Mouse (Mus musculus): ENCODE measurements around the gene Cdk2. TPM values are rescaled to one million over a fixed set of nuclear protein-coding genes. Genes with fewer than 3 reads are reported as not detected.
A peak's percentile ranks its signal among the peaks of the same experiment; 100 is the strongest.

The Cdk2 gene
- polyA plus RNA-seq (2016; fragmentation: Nextera tagmentation; extraction: Ambion mirVana): 74.5 and 75.3 TPM in 2 replicates

DNA sequence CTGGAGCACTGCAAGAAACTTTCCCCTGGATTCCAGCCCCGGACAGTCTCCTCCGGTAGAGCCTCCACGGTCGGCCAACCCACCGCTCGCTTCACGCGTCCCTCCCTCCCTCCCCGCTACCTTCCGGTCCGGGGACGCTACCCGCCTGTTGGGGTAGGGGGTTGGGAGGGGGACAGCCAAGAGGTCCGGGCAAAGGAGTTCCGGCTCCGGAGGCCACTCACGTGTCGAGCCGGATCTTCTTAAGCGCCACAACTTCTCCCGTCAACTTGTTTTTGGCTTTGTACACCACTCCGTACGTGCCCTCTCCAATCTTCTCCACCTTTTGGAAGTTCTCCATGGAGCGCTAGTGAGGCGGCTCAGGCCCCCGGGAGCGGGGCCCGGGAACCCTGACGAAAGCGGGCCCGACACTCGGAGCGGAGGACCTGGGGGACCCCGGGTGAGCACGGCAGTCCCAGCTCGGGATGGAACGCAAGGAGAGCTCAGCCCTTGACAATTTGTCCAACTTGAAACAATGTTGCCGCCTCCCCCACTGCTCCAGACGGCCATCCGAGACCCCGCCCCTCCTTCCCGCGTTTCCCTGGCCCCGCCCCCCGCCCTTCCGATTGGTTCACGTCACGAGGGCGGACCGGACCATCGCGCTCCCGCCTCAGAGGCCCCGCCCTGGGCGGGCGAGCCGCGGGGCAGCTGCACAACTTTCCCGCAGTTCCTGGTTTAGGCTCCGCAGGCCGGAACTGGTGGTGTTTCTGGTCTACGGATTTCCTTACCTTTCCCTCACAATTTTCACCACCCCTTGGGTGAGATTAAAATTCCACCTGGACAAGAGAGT is at the start of gene Cdk2:
TSS of gene Cdk2 (minus strand) at position 541 of the 826 bp plus-strand sequence.
- 1% methylated on average over 61 of the region's 62 CpGs for WGBS
- ATAC-seq (ENCODE audit: low FRiP score): peak; percentile 94
- Histone ChIP-seq H3K9me3 (replicated peaks) (no peaks in the 10 kb centered on the region), H3K4me2 (replicated peaks) (peak within 1 kb of the TSS; percentile 74), H3K27ac (peak within 1 kb of the TSS; percentile 82), H3K36me3 (peaks cover 14% of the 10 kb centered on the region), H3K4me3 (peak within 1 kb of the TSS; percentile 80), H3K4me1 (peaks cover 12% of the 10 kb centered on the region), H3K27me3 (0 out of 2 replicates have a peak, but pooled peaks cover 2% of the 10 kb centered on the region), H3K9ac (peak within 1 kb of the TSS; percentile 65)

DNA sequence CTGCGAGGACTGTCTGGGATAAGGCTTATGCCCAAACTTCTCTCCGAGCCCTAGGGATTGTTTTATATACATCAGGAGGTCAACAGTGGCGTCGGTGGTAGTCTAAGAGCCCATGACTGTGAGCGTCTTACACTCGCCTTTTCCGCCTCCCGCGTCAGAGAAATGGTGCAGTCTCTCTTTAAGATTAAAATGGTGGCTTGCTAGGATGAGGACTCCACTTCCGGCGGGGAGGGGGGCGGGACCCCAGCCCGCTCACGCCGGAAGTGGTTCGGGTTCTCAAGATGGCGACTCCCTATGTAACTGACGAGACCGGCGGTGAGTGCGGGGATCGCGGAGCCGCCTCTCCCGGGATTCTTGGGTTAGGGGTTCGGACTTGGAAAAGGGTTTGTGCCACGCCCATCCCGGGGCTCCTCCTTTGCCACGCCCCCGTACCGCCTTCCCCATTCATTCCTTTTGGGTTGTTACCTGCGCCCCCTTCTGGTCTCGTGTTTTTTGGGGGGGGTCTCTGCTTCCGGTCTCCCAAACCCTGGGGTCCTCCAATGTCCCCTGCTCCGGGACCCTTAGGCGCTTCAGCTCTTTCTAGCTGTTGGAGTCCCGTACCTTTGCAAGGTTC is 43.5 kb upstream of the Cdk2 start:
- H3K4me3 ChIP-seq: peak overlapping the region; percentile 63
- 0% methylated on average over 37 of the region's 37 CpGs for WGBS
- peak; percentile 94 for ATAC-seq (ENCODE audit: low FRiP score)
- peak overlapping the region; percentile 63 for H3K9ac ChIP-seq
- H3K36me3 ChIP-seq: peaks cover 9% of the 10 kb centered on the region
- H3K27ac ChIP-seq: peak overlapping the region; percentile 91
- peaks cover 28% of the 10 kb centered on the region for H3K27me3 ChIP-seq
- peak overlapping the region; percentile 79 for H3K4me2 ChIP-seq (replicated peaks)
- peaks cover 36% of the 10 kb centered on the region for H3K4me1 ChIP-seq
- no peaks in the 10 kb centered on the region for H3K9me3 ChIP-seq (replicated peaks)

DNA sequence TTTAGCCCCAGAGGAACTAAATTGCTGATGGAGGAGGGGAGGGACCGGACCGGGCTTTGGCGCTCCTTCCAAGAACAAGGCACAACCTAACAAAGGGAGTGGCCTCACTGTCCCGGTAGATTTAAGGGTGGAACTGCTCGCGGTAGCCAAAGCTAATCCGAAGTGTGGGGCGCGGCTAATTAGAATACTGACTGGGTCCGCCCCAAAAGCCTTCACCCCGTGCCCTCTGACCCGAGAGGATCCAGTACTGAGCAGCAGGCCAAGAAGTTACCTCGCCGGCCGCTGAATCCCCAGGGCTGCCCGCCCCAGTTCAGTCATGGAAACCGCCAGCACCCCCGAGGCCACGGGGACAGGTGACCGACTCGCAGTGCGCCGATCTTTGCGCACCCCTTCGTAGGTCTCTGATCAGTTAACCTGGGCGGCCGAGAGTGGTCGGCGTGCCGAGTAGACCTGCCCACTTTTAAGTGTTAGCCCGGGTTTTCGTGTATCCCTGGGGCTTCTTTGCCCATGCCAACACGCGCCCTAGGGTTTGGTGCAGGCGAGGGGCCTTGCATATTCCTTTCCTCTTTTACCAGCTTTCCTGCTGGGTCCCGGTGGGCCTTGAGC is 42.9 kb upstream of the Cdk2 start, which contains the start of gene Pym1:
TSS of gene Pym1 (plus strand) at position 244 of the 606 bp plus-strand sequence.
- Histone ChIP-seq H3K27me3 (peaks cover 34% of the 10 kb centered on the region), H3K36me3 (peaks cover 3% of the 10 kb centered on the region; the same call in 1 of the 2 replicates), H3K9me3 (replicated peaks) (no peaks in the 10 kb centered on the region), H3K9ac (peak within 1 kb of the TSS; percentile 63), H3K4me3 (peak within 1 kb of the TSS; percentile 63), H3K27ac (peak within 1 kb of the TSS; percentile 91), H3K4me2 (replicated peaks) (peak within 1 kb of the TSS; percentile 79), H3K4me1 (peaks cover 40% of the 10 kb centered on the region)
- peak; percentile 79 for ATAC-seq (ENCODE audit: low FRiP score)
- 0% methylated on average over 36 of the region's 36 CpGs for WGBS

DNA sequence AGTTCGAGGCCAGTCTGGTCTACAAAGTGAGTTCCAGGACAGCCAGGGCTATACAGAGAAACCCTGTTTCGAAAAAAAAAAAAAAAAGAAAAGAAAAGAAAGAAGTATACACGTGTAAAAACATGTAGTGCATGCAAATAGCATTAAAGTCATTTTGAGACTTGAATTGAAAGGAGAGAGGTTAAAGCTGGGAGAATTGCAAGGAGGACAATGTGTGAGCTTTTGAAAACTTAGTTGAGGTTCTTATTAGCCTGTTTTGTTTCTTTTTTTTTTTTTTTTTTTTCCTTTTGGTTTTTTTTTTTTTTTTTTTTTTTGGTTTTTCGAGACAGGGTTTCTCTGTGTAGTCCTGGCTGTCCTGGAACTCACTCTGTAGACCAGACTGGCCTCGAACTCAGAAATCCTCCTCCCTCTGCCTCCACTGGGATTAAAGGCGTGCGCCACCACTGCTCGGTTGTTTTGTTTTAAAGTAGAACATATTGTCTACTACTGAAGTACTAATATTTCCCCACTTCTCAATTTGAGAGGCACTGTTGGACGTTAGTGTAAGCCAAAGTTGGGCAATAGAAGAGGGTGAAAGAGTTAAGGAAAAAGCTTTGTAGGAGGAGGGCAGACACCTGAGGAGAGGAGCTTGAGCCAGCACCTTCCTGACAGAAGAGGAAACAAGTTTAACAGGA is 42.3 kb upstream of the Cdk2 start:
- peaks cover 40% of the 10 kb centered on the region for H3K27me3 ChIP-seq
- WGBS: 39% methylated on average over 8 of the region's 9 CpGs
- ATAC-seq (ENCODE audit: low FRiP score): no peak

DNA sequence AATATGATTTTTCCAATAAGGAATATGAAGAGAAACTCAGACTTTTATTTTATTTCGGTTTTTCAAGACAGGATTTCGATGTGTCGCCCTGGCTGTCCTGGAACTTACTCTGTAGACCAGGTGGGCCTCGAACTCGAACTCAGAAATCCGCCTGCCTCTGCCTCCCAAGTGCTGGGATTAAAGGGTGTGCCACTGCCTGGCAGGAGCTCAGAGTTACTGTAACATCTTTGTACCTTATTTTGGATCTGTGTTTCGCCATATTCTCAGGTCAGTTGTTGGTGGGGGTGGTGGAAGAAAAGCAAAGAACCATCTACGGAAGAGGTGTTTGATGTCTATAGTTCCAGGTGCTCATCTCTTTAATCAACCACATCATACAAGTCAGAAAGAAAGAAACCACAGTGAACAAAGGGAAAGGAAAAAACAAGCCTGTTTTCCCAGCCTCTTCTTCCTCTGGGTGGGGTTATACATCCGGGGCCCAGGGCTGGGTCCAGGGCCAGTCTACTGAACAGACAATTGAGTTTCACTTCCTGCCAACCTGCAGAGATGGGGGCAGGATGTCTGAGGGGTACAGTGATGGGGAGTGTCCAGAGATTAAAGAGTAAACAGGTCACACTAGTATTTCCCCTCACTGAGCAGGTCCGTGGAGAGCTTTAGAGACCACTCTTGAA is 41.2 kb upstream of the Cdk2 start:
- ATAC-seq (ENCODE audit: low FRiP score): no peak
- Histone ChIP-seq H3K9ac (no peak overlapping the region), H3K27me3 (peaks cover 46% of the 10 kb centered on the region), H3K4me1 (peaks cover 40% of the 10 kb centered on the region), H3K36me3 (no peaks in the 10 kb centered on the region), H3K4me3 (no peak overlapping the region), H3K9me3 (replicated peaks) (no peaks in the 10 kb centered on the region), H3K27ac (no peak overlapping the region), H3K4me2 (replicated peaks) (no peak overlapping the region)
- WGBS: 92% methylated on average over 10 of the region's 10 CpGs

More for the DNA sequence above, 42.3 kb upstream of the Cdk2 start:
- no peaks in the 10 kb centered on the region; the same call in 1 of the 2 replicates for H3K36me3 ChIP-seq
- peaks cover 40% of the 10 kb centered on the region for H3K4me1 ChIP-seq
- peak overlapping the region; percentile 63 for H3K4me3 ChIP-seq
- peak overlapping the region; percentile 79 for H3K4me2 ChIP-seq (replicated peaks)
- H3K9ac ChIP-seq: peak overlapping the region; percentile 63
- no peaks in the 10 kb centered on the region for H3K9me3 ChIP-seq (replicated peaks)
- peak overlapping the region; percentile 91 for H3K27ac ChIP-seq

DNA sequence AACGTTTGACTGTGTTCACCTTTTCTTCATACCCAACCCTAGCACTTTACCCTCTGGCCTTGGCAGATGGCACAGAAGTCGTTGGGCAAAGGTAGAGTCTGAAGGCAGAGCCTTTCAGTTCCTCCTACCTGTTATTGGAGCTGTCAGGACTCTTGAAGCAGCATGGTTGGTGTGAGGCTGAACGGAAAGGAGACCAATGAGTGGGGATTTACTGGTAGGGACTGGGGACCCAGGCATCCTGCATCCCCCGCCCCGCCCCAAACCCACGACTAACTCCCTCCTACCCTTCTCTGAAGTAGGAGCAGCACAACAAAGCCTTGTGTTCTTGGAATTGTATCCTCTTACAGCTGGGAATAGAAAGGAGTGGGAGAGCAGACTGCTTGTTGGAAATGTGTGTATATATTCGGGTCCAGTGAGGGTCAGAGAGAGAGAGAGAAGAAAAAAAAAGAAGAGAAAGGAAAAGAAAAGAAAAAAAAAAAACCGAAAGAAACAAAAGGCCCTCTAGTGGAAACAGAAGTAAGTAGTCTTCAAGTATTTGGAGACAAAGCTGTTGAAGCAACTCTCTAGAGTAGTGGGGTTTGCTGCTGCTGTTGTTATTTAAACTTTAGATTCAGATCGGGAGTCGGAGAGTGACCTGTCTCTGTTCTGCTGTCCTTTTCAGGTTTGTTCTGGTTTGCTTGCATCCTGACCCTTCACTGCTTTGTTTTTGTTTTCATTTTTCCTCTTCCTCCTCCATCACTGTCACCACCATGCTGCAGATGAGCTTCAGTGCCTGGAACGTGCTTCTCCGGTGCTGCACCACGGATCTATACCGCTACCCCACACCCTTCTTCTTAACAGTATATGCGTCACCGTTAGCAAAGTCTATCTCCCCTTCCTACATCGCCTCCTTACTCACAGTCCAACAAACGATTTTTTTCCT is 40.1 kb upstream of the Cdk2 start, which contains the start of gene Dgka:
TSS of gene Dgka (minus strand) at position 176 of the 922 bp plus-strand sequence.
- Histone ChIP-seq H3K36me3 (no peaks in the 10 kb centered on the region), H3K4me2 (replicated peaks) (peak within 1 kb of the TSS; percentile 98), H3K27me3 (peaks cover 46% of the 10 kb centered on the region), H3K9me3 (replicated peaks) (no peaks in the 10 kb centered on the region), H3K4me1 (peaks cover 35% of the 10 kb centered on the region), H3K4me3 (peak within 1 kb of the TSS; percentile 58), H3K9ac (peak within 1 kb of the TSS; percentile 77), H3K27ac (no peak within 1 kb of the TSS)
- no peak for ATAC-seq (ENCODE audit: low FRiP score)
- WGBS: 22% methylated on average over 18 of the region's 18 CpGs

DNA sequence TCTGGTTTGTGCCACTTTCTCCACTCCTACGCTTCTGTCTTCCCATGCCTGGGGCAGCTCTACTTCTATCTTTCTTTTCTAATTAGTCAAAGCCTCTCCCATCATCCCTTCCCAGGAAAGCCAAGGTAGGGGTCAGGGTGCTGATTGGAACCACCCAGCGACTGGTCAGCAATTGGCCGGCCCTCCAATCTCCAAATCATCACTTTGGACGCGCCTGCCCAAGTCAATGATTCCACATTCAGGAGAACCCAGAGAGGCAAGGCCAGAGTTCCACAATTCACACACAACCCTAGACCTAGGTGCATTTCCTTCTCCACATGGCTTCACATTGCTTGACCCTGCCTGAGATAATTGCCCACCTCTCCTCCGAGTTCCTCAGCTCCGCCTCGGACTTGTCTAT is 39.4 kb upstream of the Cdk2 start:
- 18% methylated on average over 8 of the region's 8 CpGs for WGBS
- Histone ChIP-seq H3K9ac (peak overlapping the region; percentile 77), H3K4me1 (peaks cover 28% of the 10 kb centered on the region), H3K9me3 (replicated peaks) (no peaks in the 10 kb centered on the region), H3K4me2 (replicated peaks) (peak overlapping the region; percentile 98), H3K36me3 (no peaks in the 10 kb centered on the region), H3K27me3 (peaks cover 46% of the 10 kb centered on the region), H3K4me3 (peak overlapping the region; percentile 58), H3K27ac (no peak overlapping the region)
- ATAC-seq (ENCODE audit: low FRiP score): no peak

DNA sequence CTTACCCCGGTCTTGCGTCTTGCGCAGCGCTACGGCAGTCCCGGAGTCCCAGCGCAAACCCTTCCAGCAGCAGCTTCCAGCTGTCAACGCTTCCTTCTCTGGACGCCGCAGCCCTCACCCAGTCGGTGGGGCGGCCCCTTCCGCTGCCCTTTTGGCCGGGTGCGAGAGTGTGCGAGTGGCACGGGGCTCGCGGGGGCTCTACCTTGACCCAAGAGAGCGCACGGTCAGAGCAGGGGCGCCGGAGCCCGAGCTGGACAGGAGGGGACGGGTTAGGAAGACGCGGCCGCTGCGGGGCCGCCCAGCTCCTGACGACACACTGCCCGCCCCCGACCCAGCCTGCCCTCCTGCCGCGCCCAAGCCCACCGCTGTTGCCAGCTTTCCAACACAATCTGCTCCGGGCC is 39.0 kb upstream of the Cdk2 start:
- H3K9me3 ChIP-seq (replicated peaks): no peaks in the 10 kb centered on the region
- 0 out of 2 replicates have a peak, but pooled peaks have one; percentile 11 for ATAC-seq (ENCODE audit: low FRiP score)
- peak overlapping the region; percentile 98 for H3K4me2 ChIP-seq (replicated peaks)
- under 1% methylated on average over 33 of the region's 37 CpGs for WGBS
- peaks cover 26% of the 10 kb centered on the region for H3K4me1 ChIP-seq
- H3K27ac ChIP-seq: no peak overlapping the region
- H3K9ac ChIP-seq: peak overlapping the region; percentile 77
- H3K36me3 ChIP-seq: no peaks in the 10 kb centered on the region
- H3K4me3 ChIP-seq: peak overlapping the region; percentile 58
- peaks cover 46% of the 10 kb centered on the region for H3K27me3 ChIP-seq

DNA sequence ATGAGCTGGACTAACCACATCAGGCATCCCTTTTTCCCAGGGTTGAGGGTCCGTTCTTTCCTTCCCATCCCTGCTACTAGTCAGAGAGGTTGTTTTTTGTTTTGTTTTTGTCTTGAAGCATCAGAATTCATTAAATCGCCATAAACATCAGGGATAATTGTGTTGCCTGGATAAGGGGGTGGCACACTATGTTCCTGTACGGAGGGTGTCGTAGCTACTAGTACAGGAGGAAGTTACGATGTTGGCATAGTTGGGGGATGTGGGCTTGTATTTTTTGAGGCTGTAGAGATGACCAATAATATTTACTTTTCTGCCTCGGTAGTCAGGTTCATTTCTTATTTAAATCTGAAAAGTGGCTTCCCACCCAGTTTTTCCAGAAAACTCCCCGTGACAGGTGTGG is 38.4 kb upstream of the Cdk2 start:
- WGBS: 8% methylated on average over 7 of the region's 7 CpGs
- Histone ChIP-seq H3K4me2 (replicated peaks) (peak overlapping the region; percentile 98), H3K27me3 (peaks cover 46% of the 10 kb centered on the region), H3K4me1 (peaks cover 26% of the 10 kb centered on the region), H3K9me3 (replicated peaks) (no peaks in the 10 kb centered on the region), H3K36me3 (no peaks in the 10 kb centered on the region), H3K9ac (peak overlapping the region; percentile 77), H3K27ac (no peak overlapping the region), H3K4me3 (peak overlapping the region; percentile 58)
- no peak for ATAC-seq (ENCODE audit: low FRiP score)

DNA sequence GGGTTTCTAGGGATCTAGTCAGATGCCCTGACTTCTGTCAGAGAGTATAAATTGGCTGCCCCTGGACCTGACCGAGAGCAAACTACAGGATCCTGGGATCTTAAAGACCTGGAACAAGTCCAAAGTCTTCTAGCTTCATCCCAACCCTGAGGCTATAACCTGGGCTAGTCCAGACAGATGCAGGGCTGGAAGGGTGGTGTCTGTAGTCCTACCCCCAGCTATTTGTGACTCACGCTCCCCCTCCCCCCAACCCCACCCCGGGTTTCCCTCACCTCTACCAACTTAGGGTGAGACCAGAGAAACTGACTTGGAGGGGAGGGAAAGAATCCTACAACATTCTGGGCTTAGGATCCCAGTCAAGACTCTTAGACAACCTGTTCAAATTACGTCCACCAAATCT is 37.8 kb upstream of the Cdk2 start:
- Histone ChIP-seq H3K36me3 (no peaks in the 10 kb centered on the region), H3K9me3 (replicated peaks) (no peaks in the 10 kb centered on the region), H3K4me2 (replicated peaks) (no peak overlapping the region), H3K27ac (no peak overlapping the region), H3K4me1 (peaks cover 26% of the 10 kb centered on the region), H3K9ac (no peak overlapping the region), H3K4me3 (no peak overlapping the region), H3K27me3 (peaks cover 46% of the 10 kb centered on the region)
- WGBS: 38% methylated on average over 4 of the region's 4 CpGs
- no peak for ATAC-seq (ENCODE audit: low FRiP score)

All from hindbrain, embryonic 12.5 days (tissue).